26 mouse cellular contexts compared by ENCODE assay signal in the genomic region with DNA sequence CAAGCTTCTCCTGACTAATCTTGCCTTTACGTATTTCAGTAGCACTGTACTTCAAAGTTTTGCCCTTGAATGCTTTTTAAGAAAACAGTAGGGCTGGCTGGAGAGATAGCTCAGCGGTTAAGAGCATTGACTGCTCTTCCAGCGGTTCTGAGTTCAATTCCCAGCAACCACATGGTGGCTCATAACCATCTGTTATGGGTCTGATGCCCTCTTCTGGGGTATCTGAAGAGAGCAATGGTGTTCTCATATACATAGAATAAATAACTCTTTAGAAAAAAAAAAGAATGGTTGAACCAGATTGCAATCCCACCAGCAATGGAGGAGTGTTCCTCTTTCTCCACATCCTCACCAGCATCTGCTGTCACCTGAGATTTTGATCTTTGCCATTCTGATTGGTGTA.
"Had no signal": no experiment of that assay in that cellular context is flagged by ENCODE, and none has a peak within 500 bp of the region (broad histone marks: within the 10 kb centered on the region; RNA-seq: fewer than 3 reads in every experiment).

No protein-coding gene starts in this region.

- H3K36me3 ChIP-seq: embryonic facial prominence, embryonic 10.5 days; embryonic facial prominence, embryonic 12.5 days; embryonic facial prominence, embryonic 13.5 days; embryonic facial prominence, embryonic 15.5 days; forebrain, embryonic 10.5 days; forebrain, embryonic 12.5 days; forebrain, embryonic 15.5 days; heart, embryonic 10.5 days had no signal

- H3K9me3 ChIP-seq: embryonic facial prominence, embryonic 10.5 days; embryonic facial prominence, embryonic 12.5 days; embryonic facial prominence, embryonic 13.5 days; embryonic facial prominence, embryonic 15.5 days; forebrain, embryonic 10.5 days; forebrain, embryonic 12.5 days; forebrain, embryonic 13.5 days; forebrain, embryonic 15.5 days; heart, embryonic 10.5 days had no signal

- H3K4me3 ChIP-seq: embryonic facial prominence, embryonic 10.5 days; embryonic facial prominence, embryonic 12.5 days; embryonic facial prominence, embryonic 13.5 days; embryonic facial prominence, embryonic 15.5 days; erythroblast, embryonic 14.5 days; forebrain, embryonic 10.5 days; forebrain, embryonic 12.5 days; forebrain, embryonic 13.5 days; forebrain, embryonic 15.5 days; gastrocnemius, adult 2 months; heart, adult 2 months; heart, embryonic 10.5 days had no signal

- ATAC-seq: forebrain, embryonic 13.5 days; forebrain, embryonic 14.5 days; forebrain, embryonic 15.5 days; forebrain, embryonic 16.5 days; forebrain, postnatal 0 days had no signal

- H3K9ac ChIP-seq: embryonic facial prominence, embryonic 12.5 days; embryonic facial prominence, embryonic 13.5 days; embryonic facial prominence, embryonic 15.5 days; forebrain, embryonic 12.5 days; forebrain, embryonic 13.5 days; forebrain, embryonic 15.5 days; forebrain, postnatal 0 days had no signal

- DNase-seq: cerebellum, adult 9-11 months; cerebellum, postnatal 10 days; cerebellum, postnatal 14 days; cerebellum, postnatal 25 days; cerebellum, postnatal 36 days; embryo, embryonic 11 days; forebrain, postnatal 0 days; gastrocnemius, adult 2 months; gastrocnemius, postnatal 10 days; gastrocnemius, postnatal 14 days; gastrocnemius, postnatal 25 days; gastrocnemius, postnatal 36 days; heart, adult 18-20 months; heart, adult 2 months had no signal

- H3K4me1 ChIP-seq: embryonic facial prominence, embryonic 10.5 days; embryonic facial prominence, embryonic 12.5 days; embryonic facial prominence, embryonic 13.5 days; embryonic facial prominence, embryonic 15.5 days; forebrain, embryonic 10.5 days; forebrain, embryonic 12.5 days; forebrain, embryonic 13.5 days; forebrain, embryonic 15.5 days; heart, embryonic 10.5 days had no signal

- H3K27ac ChIP-seq: embryonic facial prominence, embryonic 10.5 days; embryonic facial prominence, embryonic 12.5 days; embryonic facial prominence, embryonic 13.5 days; embryonic facial prominence, embryonic 15.5 days; forebrain, embryonic 10.5 days; forebrain, embryonic 12.5 days; forebrain, embryonic 13.5 days; forebrain, embryonic 15.5 days; gastrocnemius, adult 2 months; heart, adult 2 months; heart, embryonic 10.5 days had no signal

- H3K27me3 ChIP-seq: embryonic facial prominence, embryonic 12.5 days; embryonic facial prominence, embryonic 13.5 days; embryonic facial prominence, embryonic 15.5 days; forebrain, embryonic 12.5 days; forebrain, embryonic 13.5 days; forebrain, embryonic 15.5 days had no signal

- H3K4me2 ChIP-seq: embryonic facial prominence, embryonic 12.5 days; embryonic facial prominence, embryonic 13.5 days; embryonic facial prominence, embryonic 15.5 days; forebrain, embryonic 12.5 days; forebrain, embryonic 13.5 days; forebrain, embryonic 15.5 days had no signal
